Mouse (Mus musculus) midbrain, embryonic 14.5 days (tissue): ENCODE measurements around the gene Mrpl38. TPM values are rescaled to one million over a fixed set of nuclear protein-coding genes. Genes with fewer than 3 reads are reported as not detected.
A peak's percentile ranks its signal among the peaks of the same experiment; 100 is the strongest.

Experiments used
- ATAC-seq: fragments of 200-750 bp; cut with Nextera tagmentation; 2 replicates; pipeline ENCODE4 v1.8.0; 2017; ENCODE audit warnings: moderate number of reproducible peaks, moderate library complexity; ENCODE audit not compliant: low FRiP score, low TSS enrichment
- DNase-seq: peaks from one replicate; pipeline ENCODE4 v3.0.0-alpha.2; 2015
- H3K27ac ChIP-seq: fragments of 300-500 bp; sonication (generic); replicated peaks from 2 replicates; pipeline ENCODE4 v1.5.1; 2014; ENCODE audit warnings: mild to moderate bottlenecking, low read depth, low read length, moderate library complexity
- H3K27me3 ChIP-seq: fragments of 300-500 bp; sonication (generic); 2 replicates; pipeline ENCODE4 v1.6.1; 2014; ENCODE audit warnings: low read length, control low read depth, mixed read lengths; ENCODE audit not compliant: control insufficient read depth, insufficient read depth
- H3K36me3 ChIP-seq: fragments of 300-500 bp; sonication (generic); 2 replicates; pipeline ENCODE4 v1.6.1; 2014; ENCODE audit warnings: low read length, control low read depth; ENCODE audit not compliant: control insufficient read depth, insufficient read depth
- H3K4me1 ChIP-seq: fragments of 300-500 bp; sonication (generic); 2 replicates; pipeline ENCODE4 v1.6.1; 2014; ENCODE audit warnings: mild to moderate bottlenecking, antibody characterized with exemption, low read length, control low read depth; ENCODE audit not compliant: control insufficient read depth, insufficient read depth
- H3K4me2 ChIP-seq: fragments of 300-500 bp; sonication (generic); 2 replicates; pipeline ENCODE4 v1.6.1; 2014; ENCODE audit warnings: mild to moderate bottlenecking, low read length, moderate library complexity
- H3K4me3 ChIP-seq: fragments of 300-500 bp; sonication (generic); replicated peaks from 2 replicates; pipeline ENCODE4 v1.5.1; 2014; ENCODE audit warnings: low read depth, low read length
- H3K9ac ChIP-seq: fragments of 300-500 bp; sonication (generic); replicated peaks from 2 replicates; pipeline ENCODE4 v1.6.1; 2014; ENCODE audit warnings: mild to moderate bottlenecking, low read length, moderate library complexity
- H3K9me3 ChIP-seq: fragments of 300-500 bp; sonication (generic); 2 replicates; pipeline ENCODE4 v1.6.1; 2016; ENCODE audit warnings: low read length, control low read depth, mixed read lengths; ENCODE audit not compliant: control insufficient read depth
- WGBS: fragments of 180-500 bp; shearing (Covaris S2); extraction: QIAGEN DNeasy Blood & Tissue Kit; methylation state at CpG from one replicate; pipeline ENCODE4 v1.1.7; 2014; 5-methylcytosine and 5-hydroxymethylcytosine counted together
- polyA plus RNA-seq: library from polyadenylated mRNA; unstranded; fragments of >200 nt; fragmentation: Nextera tagmentation; extraction: Ambion mirVana; gene quantifications from 2 replicates; pipeline ENCODE4 v1.2.1, GENCODE M21; 2014

Gene Mrpl38
- polyA plus RNA-seq, 1 experiment from 2014 or later: 72.5 TPM

- Histone ChIP-seq H3K36me3 (peaks cover 29% of the 10 kb centered on the region), H3K4me1 (peaks cover 7% of the 10 kb centered on the region; the same call in 1 of the 2 replicates), H3K4me3 (no peak overlapping the region), H3K27ac (no peak overlapping the region), H3K9me3 (no peaks in the 10 kb centered on the region), H3K27me3 (no peaks in the 10 kb centered on the region), H3K4me2 (no peak overlapping the region), H3K9ac (no peak overlapping the region)
- ATAC-seq: no peak
- no peak for DNase-seq
- WGBS: 90% methylated on average over 16 of the region's 16 CpGs
Measured at GRCm38 (mm10) chr11:116132366-116133333, 6.0 kb downstream of the Mrpl38 start.

GRCm38 (mm10) chr11:116131349-116132170 lies 7.1 kb downstream of the Mrpl38 start:
- ATAC-seq: no peak
- H3K27ac ChIP-seq: peak overlapping the region; percentile 90
- peak overlapping the region; percentile 71 for H3K9ac ChIP-seq
- no peaks in the 10 kb centered on the region for H3K9me3 ChIP-seq
- no peaks in the 10 kb centered on the region for H3K27me3 ChIP-seq
- no peak for DNase-seq
- H3K36me3 ChIP-seq: peaks cover 29% of the 10 kb centered on the region
- H3K4me2 ChIP-seq: peak overlapping the region; percentile 70
- H3K4me3 ChIP-seq: peak overlapping the region; percentile 55
- 85% methylated on average over 15 of the region's 15 CpGs for WGBS
- peaks cover 10% of the 10 kb centered on the region; the same call in 1 of the 2 replicates for H3K4me1 ChIP-seq

GRCm38 (mm10) chr11:116130488-116131205 lies 8.0 kb downstream of the Mrpl38 start, which contains the start of gene Trim65:
Trim65 (minus strand) TSS chr11:116131128.
- Histone ChIP-seq H3K4me3 (peak within 1 kb of the TSS; percentile 55), H3K4me1 (peaks cover 10% of the 10 kb centered on the region; the same call in 1 of the 2 replicates), H3K36me3 (peaks cover 29% of the 10 kb centered on the region), H3K27ac (peak within 1 kb of the TSS; percentile 90), H3K9ac (peak within 1 kb of the TSS; percentile 71), H3K27me3 (no peaks in the 10 kb centered on the region), H3K9me3 (no peaks in the 10 kb centered on the region), H3K4me2 (peak within 1 kb of the TSS; percentile 70)
- ATAC-seq (peak; percentile 84), DNase-seq (peak; percentile 95)
- 2% methylated on average over 69 of the region's 69 CpGs for WGBS

GRCm38 (mm10) chr11:116129993-116130487 lies 8.6 kb downstream of the Mrpl38 start:
- ATAC-seq (peak; percentile 29), DNase-seq (peak; percentile 57)
- Histone ChIP-seq H3K27me3 (no peaks in the 10 kb centered on the region), H3K27ac (peak overlapping the region; percentile 90), H3K4me1 (peaks cover 10% of the 10 kb centered on the region; the same call in 1 of the 2 replicates), H3K36me3 (peaks cover 31% of the 10 kb centered on the region), H3K9ac (peak overlapping the region; percentile 71), H3K4me2 (peak overlapping the region; percentile 70), H3K4me3 (peak overlapping the region; percentile 55), H3K9me3 (no peaks in the 10 kb centered on the region)
- WGBS: 23% methylated on average over 8 of the region's 8 CpGs

- peak overlapping the region; percentile 70; the same call in 1 of the 2 replicates for H3K4me2 ChIP-seq
- H3K4me3 ChIP-seq: no peak overlapping the region
- no peak for DNase-seq
- no peaks in the 10 kb centered on the region for H3K27me3 ChIP-seq
- H3K9me3 ChIP-seq: no peaks in the 10 kb centered on the region
- H3K9ac ChIP-seq: no peak overlapping the region
- peaks cover 10% of the 10 kb centered on the region; the same call in 1 of the 2 replicates for H3K4me1 ChIP-seq
- H3K36me3 ChIP-seq: peaks cover 23% of the 10 kb centered on the region
- H3K27ac ChIP-seq: no peak overlapping the region
- WGBS: 82% methylated on average over 9 of the region's 9 CpGs
- no peak for ATAC-seq
Measured at GRCm38 (mm10) chr11:116129091-116129790, 9.4 kb downstream of the Mrpl38 start.

- H3K27ac ChIP-seq: no peak overlapping the region
- H3K4me3 ChIP-seq: no peak overlapping the region
- DNase-seq (no peak), ATAC-seq (no peak)
- no peak overlapping the region for H3K9ac ChIP-seq
- H3K4me1 ChIP-seq: peaks cover 10% of the 10 kb centered on the region; the same call in 1 of the 2 replicates
- H3K4me2 ChIP-seq: no peak overlapping the region
- H3K27me3 ChIP-seq: no peaks in the 10 kb centered on the region
- no peaks in the 10 kb centered on the region for H3K9me3 ChIP-seq
- H3K36me3 ChIP-seq: peaks cover 15% of the 10 kb centered on the region
- WGBS: 76% methylated on average over 9 of the region's 9 CpGs
Measured at GRCm38 (mm10) chr11:116127986-116128385, 10.7 kb downstream of the Mrpl38 start.

- Histone ChIP-seq H3K4me3 (no peak within 1 kb of the TSS), H3K27me3 (no peaks in the 10 kb centered on the region), H3K4me1 (peaks cover 10% of the 10 kb centered on the region; the same call in 1 of the 2 replicates), H3K9me3 (no peaks in the 10 kb centered on the region), H3K27ac (no peak within 1 kb of the TSS), H3K9ac (no peak within 1 kb of the TSS; the same call in 1 of the 2 replicates), H3K4me2 (peak within 1 kb of the TSS; percentile 17; the same call in 1 of the 2 replicates), H3K36me3 (peaks cover 8% of the 10 kb centered on the region)
- WGBS: 28% methylated on average over 23 of the region's 23 CpGs
- no peak for ATAC-seq
- peak; percentile 34 for DNase-seq
Measured at GRCm38 (mm10) chr11:116127156-116127980, 11.3 kb downstream of the Mrpl38 start, which contains the start of gene Trim47. Trim47 (minus strand) TSS chr11:116127210.
